Mouse (Mus musculus) hindbrain, embryonic 10.5 days (tissue): ENCODE measurements around the gene Pfdn6. TPM values are rescaled to one million over a fixed set of nuclear protein-coding genes. Genes with fewer than 3 reads are reported as not detected.
"Not testable (repeated sequence)": the region's sequence is repeated elsewhere in the genome, so short reads cannot be mapped to it uniquely, and the experiment has no call there.

ENCODE experiments used
- DNase-seq: peaks from one replicate; pipeline ENCODE4 v3.0.0-alpha.2; 2017; ENCODE audit warnings: low spot score
- H3K27ac ChIP-seq: fragments of 300-500 bp; sonication (generic); 2 replicates; pipeline ENCODE4 v1.5.1; 2016; ENCODE audit warnings: mild to moderate bottlenecking, moderate library complexity
- H3K27me3 ChIP-seq: fragments of 300-500 bp; sonication (generic); 2 replicates; pipeline ENCODE4 v1.6.1; 2016; ENCODE audit warnings: mild to moderate bottlenecking; ENCODE audit not compliant: poor library complexity, insufficient read depth, severe bottlenecking
- H3K36me3 ChIP-seq: fragments of 300-500 bp; sonication (generic); 2 replicates; pipeline ENCODE4 v1.6.1; 2016; ENCODE audit warnings: mild to moderate bottlenecking, moderate library complexity
- H3K4me1 ChIP-seq: fragments of 300-500 bp; sonication (generic); replicated peaks from 2 replicates; pipeline ENCODE4 v1.6.1; 2016; ENCODE audit warnings: mild to moderate bottlenecking
- H3K4me3 ChIP-seq: fragments of 300-500 bp; sonication (generic); 2 replicates; pipeline ENCODE4 v1.5.1; 2016; ENCODE audit warnings: mild to moderate bottlenecking, moderate library complexity
- H3K9me3 ChIP-seq: fragments of 300-500 bp; sonication (generic); 2 replicates; pipeline ENCODE4 v1.6.1; 2016; ENCODE audit warnings: mild to moderate bottlenecking, moderate library complexity
- WGBS: fragments of 180-500 bp; shearing (Covaris S2); methylation state at CpG from one replicate; pipeline ENCODE4 v1.1.7; 2016; 5-methylcytosine and 5-hydroxymethylcytosine counted together
- polyA plus RNA-seq: library from polyadenylated mRNA; unstranded; fragments of >200 nt; fragmentation: Nextera tagmentation; extraction: Ambion mirVana; gene quantifications from 2 replicates; pipeline ENCODE4 v1.2.1, GENCODE M21; 2016

Pfdn6 gene
- polyA plus RNA-seq, 1 experiment from 2014 or later, result 228 TPM

DNA sequence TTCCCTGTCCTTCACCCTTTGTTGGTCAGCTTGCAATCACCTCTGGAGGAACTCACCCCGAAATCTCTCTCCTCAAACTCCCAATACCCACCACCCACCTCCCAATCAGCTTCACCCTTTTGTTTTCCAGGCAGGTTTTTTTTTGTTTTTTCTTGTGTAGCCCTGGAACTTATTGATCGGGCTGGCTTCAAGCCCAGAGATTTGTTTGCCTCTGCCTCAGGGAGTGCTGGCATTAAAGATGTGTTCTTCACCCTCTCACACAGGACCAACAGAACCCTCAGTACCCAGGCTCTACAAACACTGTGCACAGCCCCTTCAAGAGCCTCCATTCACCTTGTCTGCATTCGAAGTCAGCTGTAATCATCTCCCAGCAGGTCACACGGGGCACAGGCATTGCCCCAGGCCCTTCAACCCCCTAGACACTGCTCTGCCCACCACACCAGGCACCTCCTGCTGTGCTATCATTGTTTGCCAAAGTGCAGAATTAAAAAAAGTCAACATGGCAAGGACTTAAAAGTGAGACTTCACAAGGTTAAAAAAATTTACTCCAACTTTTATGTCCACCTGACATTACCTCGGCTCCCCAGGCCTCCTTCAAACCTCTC, 13.9 kb upstream of the Pfdn6 start:
- no peaks in the 10 kb centered on the region for H3K27me3 ChIP-seq
- no peak for DNase-seq
- peak overlapping the region; percentile 96 for H3K4me3 ChIP-seq
- 41% methylated on average over 5 of the region's 5 CpGs for WGBS
- H3K27ac ChIP-seq, result peak overlapping the region; percentile 97
- peaks cover 69% of the 10 kb centered on the region for H3K36me3 ChIP-seq
- H3K9me3 ChIP-seq, result no peaks in the 10 kb centered on the region
- peaks cover 61% of the 10 kb centered on the region for H3K4me1 ChIP-seq

DNA sequence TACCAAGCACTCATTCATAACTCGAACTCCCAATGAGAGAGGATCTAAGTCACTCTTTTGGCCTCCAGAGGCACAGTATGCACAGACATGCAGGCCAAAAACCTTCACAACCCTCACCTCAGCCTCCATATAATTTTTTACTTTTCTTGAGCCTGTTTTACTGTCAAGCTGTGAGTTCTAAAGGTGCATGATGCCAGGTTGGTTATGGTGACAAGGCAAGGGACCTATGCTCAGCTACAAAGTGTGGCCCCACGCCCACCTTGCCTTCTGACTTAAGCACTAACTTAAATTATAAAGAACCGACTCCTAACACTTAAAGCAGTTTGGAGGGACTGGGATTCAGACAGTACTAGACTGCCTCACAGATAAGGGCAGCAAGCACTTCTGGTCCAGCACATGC, 13.2 kb upstream of the Pfdn6 start:
- WGBS, result 92% methylated on average over 3 of the region's 3 CpGs
- H3K36me3 ChIP-seq, result peaks cover 69% of the 10 kb centered on the region
- H3K27ac ChIP-seq, result no peak overlapping the region
- H3K27me3 ChIP-seq, result no peaks in the 10 kb centered on the region
- DNase-seq, result no peak
- H3K9me3 ChIP-seq, result no peaks in the 10 kb centered on the region
- H3K4me3 ChIP-seq, result peak overlapping the region; percentile 96
- peaks cover 61% of the 10 kb centered on the region for H3K4me1 ChIP-seq

DNA sequence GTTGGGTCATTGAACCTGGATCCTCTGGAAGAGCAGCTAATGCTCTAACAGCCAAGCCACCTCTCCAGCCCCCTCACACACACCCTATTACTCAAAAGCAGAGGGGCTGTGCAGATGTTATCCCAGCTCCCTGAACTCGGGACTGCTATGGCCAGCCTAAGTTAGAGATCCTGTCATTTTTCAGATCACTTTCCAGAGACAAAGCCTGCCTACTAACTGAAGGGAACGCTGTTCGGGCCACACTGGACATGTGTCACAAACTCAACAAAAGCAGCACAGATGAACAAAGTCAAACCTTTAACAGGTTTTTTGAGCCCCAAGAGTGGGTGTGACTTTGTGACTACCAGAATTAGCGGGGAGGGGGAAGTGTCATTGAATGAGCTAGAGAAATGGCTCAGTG, 12.7 kb upstream of the Pfdn6 start:
- peaks cover 69% of the 10 kb centered on the region for H3K36me3 ChIP-seq

DNA sequence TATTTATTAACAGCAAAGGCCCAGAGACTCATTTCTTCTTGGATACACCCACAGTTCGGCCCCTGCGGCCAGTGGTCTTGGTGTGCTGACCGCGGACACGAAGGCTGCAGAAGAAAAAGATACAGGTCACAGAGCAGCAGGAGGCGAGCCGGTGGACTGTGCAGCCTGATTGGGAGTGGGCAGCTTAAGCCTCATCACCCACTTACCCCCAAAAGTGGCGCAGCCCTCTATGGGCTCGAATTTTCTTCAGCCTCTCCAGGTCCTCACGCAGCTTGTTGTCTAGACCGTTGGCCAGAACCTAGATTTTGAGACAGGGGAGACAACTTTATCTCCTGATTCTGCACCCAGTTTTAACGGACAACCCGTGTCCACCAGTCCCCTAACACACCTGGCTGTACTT, 11.9 kb upstream of the Pfdn6 start:
- Histone ChIP-seq H3K27ac (peak overlapping the region; percentile 87), H3K4me3 (peak overlapping the region; percentile 51), H3K36me3 (peaks cover 76% of the 10 kb centered on the region), H3K4me1 (peaks cover 59% of the 10 kb centered on the region)
- not testable (repeated sequence) for DNase-seq, H3K27me3 ChIP-seq, H3K9me3 ChIP-seq
- 76% methylated on average over 13 of the region's 13 CpGs for WGBS

More for the DNA sequence above, 12.7 kb upstream of the Pfdn6 start:
- DNase-seq, result no peak
- H3K4me1 ChIP-seq, result peaks cover 61% of the 10 kb centered on the region
- H3K9me3 ChIP-seq, result no peaks in the 10 kb centered on the region
- no peak overlapping the region for H3K27ac ChIP-seq
- 85% methylated on average over 4 of the region's 4 CpGs for WGBS
- peak overlapping the region; percentile 96 for H3K4me3 ChIP-seq
- no peaks in the 10 kb centered on the region for H3K27me3 ChIP-seq

DNA sequence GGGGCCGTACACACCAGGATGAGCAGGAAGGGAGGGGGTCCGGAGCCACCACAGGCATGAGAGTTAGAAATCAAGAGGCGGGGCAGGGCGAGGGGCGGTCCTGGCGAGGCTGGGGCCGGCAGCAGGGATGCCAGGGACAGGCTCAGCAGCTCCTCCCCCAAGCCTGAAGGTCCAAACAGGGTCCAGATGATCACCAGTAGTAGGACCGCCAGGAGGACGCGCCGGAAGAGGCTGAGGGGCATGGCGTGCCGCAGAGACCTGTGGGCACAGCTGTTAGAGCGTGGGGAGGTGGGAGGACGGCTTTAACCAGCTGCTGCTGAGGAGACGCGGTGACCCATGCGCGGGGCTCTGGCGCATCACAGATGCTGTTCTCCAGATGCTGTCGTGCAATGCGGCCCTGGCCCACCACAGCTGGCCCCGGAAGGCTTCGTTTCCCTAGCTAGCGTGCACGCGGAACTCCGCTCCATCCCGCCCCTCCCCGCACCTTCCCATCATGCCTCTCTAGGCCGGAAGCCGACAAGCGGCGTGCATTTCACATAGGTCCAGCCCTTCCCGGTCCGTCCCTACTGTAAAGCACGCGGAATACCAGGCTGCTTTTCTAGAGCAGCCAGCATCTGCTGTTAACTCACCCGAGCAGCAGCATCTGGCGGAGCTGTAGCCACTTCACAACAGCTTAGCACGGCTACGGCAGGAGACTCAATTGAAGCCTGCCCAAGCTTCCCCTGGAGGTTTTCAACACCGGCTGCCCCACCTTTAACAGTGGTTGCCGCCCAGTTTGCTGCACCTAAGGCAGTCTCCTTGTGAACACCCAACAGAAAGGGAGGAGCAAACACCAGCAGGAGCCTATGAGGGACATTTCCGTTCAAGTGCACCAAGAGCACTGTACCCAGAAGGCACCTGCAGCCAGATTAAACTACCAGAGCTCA, 11.1 kb upstream of the Pfdn6 start, which contains the start of gene B3galt4:
TSS of gene B3galt4 (minus strand) at position 468 of the 926 bp plus-strand sequence.
- Histone ChIP-seq H3K4me3 (peak within 1 kb of the TSS; percentile 51), H3K4me1 (peaks cover 53% of the 10 kb centered on the region), H3K9me3 (no peaks in the 10 kb centered on the region), H3K27me3 (no peaks in the 10 kb centered on the region), H3K36me3 (peaks cover 82% of the 10 kb centered on the region), H3K27ac (peak within 1 kb of the TSS; percentile 87)
- 1% methylated on average over 45 of the region's 45 CpGs for WGBS
- peak; percentile 85 for DNase-seq

DNA sequence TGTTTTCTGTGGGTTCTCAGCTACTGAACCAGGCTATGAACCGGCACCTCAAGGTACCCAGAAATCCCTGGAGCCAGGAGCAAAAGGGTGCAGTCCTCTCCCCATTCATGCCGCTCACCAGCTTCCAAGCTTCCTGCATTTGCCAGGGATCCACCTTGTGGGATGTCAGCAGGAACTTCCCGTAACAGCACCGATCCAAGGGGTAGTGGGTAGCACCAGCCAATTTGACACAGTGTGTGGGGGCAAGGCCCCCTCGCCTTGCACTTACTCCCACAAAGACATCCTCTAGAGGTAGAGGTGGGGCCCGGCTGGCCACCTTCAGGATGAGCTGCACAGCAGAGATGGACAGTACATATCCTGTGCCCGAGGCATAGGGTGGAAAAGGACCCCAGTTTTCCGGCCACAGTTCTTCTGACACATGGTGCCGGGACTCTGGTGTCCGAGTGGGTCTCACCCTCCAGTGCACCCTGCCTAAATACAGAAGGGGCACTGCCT, 10.0 kb upstream of the Pfdn6 start:
- H3K27ac ChIP-seq, result peak overlapping the region; percentile 87
- 79% methylated on average over 10 of the region's 10 CpGs for WGBS

DNA sequence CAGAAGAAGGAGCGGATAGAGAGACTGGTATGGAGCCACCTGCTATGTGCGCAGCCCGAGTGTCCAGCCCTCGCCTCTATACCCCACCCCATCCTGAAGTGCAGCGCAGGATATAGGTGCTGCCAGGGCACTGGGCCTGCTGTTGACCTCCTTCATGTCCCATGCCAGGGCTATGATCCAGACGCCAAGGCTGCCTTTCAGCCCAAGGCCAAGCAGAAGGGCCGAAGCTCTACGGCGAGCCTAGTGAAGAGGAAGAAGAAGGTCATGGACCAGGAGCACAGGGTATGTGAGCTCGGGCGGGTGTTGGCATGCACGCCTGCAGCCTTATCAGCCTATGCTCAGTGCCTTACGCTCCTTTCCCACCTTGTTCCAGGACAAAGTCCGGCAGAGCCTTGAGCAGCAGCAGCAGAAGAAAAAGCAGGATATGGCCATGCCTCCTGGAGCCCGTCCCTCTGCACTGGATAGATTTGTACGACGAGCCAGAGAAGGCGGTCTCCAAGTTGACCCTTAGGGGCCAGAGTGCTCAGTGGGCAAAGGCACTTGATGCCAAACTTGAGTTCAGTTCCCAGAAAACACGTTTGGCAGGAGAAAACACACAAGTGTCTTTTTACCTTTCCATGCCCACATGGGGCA, 8.9 kb upstream of the Pfdn6 start:
- 93% methylated on average over 19 of the region's 19 CpGs for WGBS
- Histone ChIP-seq H3K27ac (no peak overlapping the region), H3K4me1 (peaks cover 43% of the 10 kb centered on the region), H3K9me3 (no peaks in the 10 kb centered on the region), H3K27me3 (no peaks in the 10 kb centered on the region), H3K36me3 (peaks cover 97% of the 10 kb centered on the region), H3K4me3 (no peak overlapping the region)
- DNase-seq, result no peak

More for the DNA sequence above, 10.0 kb upstream of the Pfdn6 start:
- Histone ChIP-seq H3K4me3 (peak overlapping the region; percentile 51), H3K4me1 (peaks cover 52% of the 10 kb centered on the region), H3K36me3 (peaks cover 93% of the 10 kb centered on the region), H3K9me3 (no peaks in the 10 kb centered on the region), H3K27me3 (no peaks in the 10 kb centered on the region)
- DNase-seq, result no peak

DNA sequence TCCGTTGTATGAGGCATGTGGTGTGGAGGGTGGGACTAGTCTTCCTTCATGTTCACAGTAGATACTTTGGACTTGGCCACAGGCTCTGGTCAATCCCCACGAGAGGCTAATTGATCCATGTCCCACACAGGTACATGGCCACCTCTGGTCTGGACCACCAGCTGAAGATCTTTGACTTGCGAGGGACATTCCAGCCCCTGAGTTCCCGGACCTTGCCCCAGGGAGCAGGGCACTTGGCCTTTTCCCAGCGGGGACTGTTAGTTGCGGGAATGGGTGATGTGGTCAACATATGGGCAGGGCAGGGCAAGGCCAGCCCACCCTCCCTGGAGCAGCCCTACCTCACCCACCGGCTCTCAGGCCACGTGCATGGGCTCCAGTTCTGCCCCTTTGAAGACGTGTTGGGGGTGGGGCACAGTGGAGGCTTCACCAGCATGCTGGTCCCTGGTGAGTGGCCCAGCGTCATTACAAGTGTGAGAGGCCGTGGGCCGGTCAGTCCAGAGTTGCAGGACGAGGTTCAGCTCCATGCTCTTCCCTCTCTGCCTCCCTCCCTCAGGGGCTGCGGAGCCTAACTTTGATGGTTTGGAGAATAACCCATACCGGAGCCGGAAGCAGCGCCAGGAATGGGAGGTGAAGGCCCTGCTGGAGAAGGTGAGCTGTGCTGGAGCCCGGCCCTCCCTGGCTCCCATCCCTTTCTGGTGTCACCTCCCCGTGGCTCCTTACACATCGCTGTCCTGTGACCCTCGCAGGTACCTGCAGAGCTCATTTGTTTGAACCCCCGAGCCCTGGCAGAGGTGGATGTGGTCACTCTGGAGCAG, 8.2 kb upstream of the Pfdn6 start:
- H3K27me3 ChIP-seq, result no peaks in the 10 kb centered on the region
- DNase-seq, result no peak
- H3K36me3 ChIP-seq, result peaks cover 97% of the 10 kb centered on the region
- peaks cover 36% of the 10 kb centered on the region for H3K4me1 ChIP-seq
- no peak overlapping the region for H3K27ac ChIP-seq
- H3K4me3 ChIP-seq, result no peak overlapping the region
- 89% methylated on average over 22 of the region's 22 CpGs for WGBS
- no peaks in the 10 kb centered on the region for H3K9me3 ChIP-seq

DNA sequence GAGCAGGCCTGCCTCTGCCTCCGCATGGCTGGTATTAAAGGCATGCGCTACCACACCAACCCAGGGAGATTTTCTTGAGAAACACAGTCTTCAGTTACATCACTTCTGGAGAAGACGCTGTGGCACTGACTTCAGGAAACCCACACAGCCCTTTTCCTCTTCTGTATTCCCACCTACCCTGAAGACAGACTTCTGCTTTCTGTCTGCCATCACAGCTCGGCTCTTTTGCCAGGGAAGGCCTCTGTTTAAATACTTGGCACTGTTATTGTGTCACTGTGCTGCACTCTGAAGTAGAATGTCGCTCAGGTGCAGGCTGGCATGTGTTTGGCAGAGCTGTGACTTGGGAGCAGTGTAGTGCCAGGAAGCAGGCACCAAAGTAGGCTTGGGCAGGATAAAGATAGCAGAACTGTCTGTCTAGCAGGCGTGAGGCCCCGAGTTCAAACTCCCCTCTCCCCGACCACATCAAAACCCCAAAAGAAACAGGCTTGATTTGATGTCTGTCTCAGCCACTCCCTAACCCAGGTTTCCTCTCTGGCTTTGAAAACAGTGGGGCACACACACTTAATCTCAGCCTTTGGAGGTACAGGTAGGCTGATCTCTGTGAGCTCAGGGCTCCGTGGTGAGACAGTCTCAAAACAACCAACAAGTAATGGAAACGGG, 7.4 kb upstream of the Pfdn6 start:
- Histone ChIP-seq H3K27ac (no peak overlapping the region), H3K27me3 (no peaks in the 10 kb centered on the region), H3K4me3 (no peak overlapping the region), H3K9me3 (no peaks in the 10 kb centered on the region), H3K4me1 (peaks cover 29% of the 10 kb centered on the region), H3K36me3 (peaks cover 97% of the 10 kb centered on the region)
- 92% methylated on average over 10 of the region's 10 CpGs for WGBS
- DNase-seq, result no peak

DNA sequence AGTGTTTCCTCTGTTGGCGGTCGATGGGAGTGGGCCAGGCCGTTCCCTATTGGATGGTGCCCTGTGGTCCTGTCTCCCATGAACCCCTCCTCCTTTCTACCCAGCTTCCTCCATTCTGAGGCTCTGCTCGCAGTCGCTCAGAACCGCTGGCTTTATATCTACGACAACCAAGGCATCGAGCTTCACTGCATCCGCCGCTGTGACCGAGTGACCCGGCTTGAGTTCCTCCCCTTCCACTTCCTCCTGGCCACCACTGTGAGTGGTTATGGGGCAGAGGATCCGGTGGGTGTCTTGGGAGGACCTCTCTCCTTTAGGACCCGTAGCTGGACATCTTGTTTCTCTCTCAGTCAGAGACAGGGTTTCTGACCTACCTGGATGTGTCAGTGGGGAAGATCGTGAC, 3.3 kb upstream of the Pfdn6 start:
- no peak for DNase-seq
- Histone ChIP-seq H3K4me1 (peaks cover 26% of the 10 kb centered on the region), H3K9me3 (no peaks in the 10 kb centered on the region), H3K4me3 (no peak overlapping the region; the same call in 1 of the 2 replicates), H3K27me3 (no peaks in the 10 kb centered on the region), H3K27ac (no peak overlapping the region), H3K36me3 (peaks cover 77% of the 10 kb centered on the region)
- 94% methylated on average over 15 of the region's 15 CpGs for WGBS

DNA sequence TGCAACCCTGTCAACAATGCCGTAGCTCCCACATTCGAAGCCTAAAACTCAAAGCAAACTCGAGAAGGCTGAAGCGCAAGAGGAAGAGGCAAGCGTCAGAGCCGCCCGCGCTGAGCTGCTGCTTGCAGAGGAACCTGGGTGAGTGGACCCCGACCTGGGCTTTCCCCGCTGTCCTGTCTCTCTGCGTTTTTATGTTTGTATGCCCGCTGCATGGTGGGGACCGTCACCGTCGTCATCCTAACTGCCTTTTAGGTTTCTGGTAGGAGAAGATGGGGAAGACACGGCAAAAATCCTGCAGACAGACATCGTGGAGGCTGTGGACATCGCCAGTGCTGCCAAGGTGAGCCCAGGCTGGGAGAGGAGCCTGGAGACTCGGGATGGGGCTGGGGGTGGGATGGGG, 1.2 kb upstream of the Pfdn6 start:
- WGBS, result 63% methylated on average over 19 of the region's 19 CpGs
- Histone ChIP-seq H3K36me3 (peaks cover 77% of the 10 kb centered on the region), H3K27ac (no peak overlapping the region), H3K27me3 (no peaks in the 10 kb centered on the region), H3K4me1 (peaks cover 26% of the 10 kb centered on the region), H3K9me3 (no peaks in the 10 kb centered on the region), H3K4me3 (peak overlapping the region; percentile 72)
- DNase-seq, result no peak

DNA sequence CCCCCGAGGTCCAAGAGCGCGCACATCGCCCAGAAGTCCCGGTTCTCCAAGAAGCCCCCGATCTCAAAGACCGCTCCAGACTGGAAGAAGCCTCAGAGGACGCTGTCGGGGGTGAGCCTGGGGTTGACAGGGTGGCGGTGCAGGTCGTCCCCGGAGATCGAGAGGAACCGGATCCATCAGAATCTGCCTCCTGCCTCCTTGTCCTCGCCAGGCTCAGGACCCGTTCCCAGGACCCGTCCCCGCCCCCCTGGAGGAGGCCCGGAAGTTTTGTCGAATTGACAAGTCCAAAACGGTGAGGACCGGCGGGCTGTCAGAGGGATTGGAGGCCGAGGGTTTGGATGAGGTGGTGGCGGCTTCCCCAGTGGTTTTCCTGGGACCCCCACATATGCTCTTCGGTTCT, 838 bp upstream of the Pfdn6 start:
- no peak for DNase-seq
- WGBS, result 3% methylated on average over 26 of the region's 26 CpGs
- no peaks in the 10 kb centered on the region for H3K9me3 ChIP-seq
- peaks cover 26% of the 10 kb centered on the region for H3K4me1 ChIP-seq
- H3K36me3 ChIP-seq, result peaks cover 77% of the 10 kb centered on the region
- H3K4me3 ChIP-seq, result peak overlapping the region; percentile 72
- peak overlapping the region; percentile 89 for H3K27ac ChIP-seq
- H3K27me3 ChIP-seq, result no peaks in the 10 kb centered on the region
